18 mouse cellular contexts compared by ENCODE assay signal in the genomic region with DNA sequence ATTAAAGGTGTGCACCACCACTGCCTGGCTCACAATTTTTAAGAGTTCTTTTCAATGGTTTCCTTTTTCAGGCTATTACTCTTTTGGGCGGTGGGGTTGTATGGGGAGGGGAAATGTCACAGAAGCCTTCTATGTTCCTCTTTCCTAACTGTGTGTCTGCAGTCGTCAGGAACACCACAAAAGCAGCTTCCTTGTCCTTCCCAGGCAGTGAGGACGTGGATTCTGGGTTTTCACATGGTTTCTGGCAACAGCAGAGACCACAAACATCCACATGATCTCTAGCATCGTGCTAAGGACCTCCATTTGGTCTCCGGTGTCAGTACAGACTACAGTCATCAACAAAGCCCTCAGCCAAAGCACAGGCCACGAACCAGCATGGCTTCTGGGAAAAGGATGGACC.
"Had no signal": no experiment of that assay in that cellular context is flagged by ENCODE, and none has a peak within 500 bp of the region (broad histone marks: within the 10 kb centered on the region; RNA-seq: fewer than 3 reads in every experiment).

No protein-coding gene starts in this region.

- ATAC-seq: midbrain, embryonic 16.5 days had no signal

- H3K27ac ChIP-seq: midbrain, embryonic 12.5 days; neural tube, embryonic 13.5 days; neural tube, embryonic 15.5 days had no signal

- H3K27me3 ChIP-seq: midbrain, embryonic 12.5 days; neural tube, embryonic 13.5 days; neural tube, embryonic 15.5 days had no signal

- H3K4me2 ChIP-seq: lung, embryonic 14.5 days; midbrain, embryonic 12.5 days; neural tube, embryonic 13.5 days; neural tube, embryonic 15.5 days had no signal

- H3K9me3 ChIP-seq: megakaryocyte, embryonic 14.5 days; midbrain, embryonic 12.5 days; neural tube, embryonic 13.5 days; neural tube, embryonic 15.5 days had no signal

- H3K9ac ChIP-seq: lung, embryonic 14.5 days; midbrain, embryonic 12.5 days; neural tube, embryonic 13.5 days; neural tube, embryonic 15.5 days had no signal

- H3K4me1 ChIP-seq: midbrain, embryonic 12.5 days; neural tube, embryonic 13.5 days; neural tube, embryonic 15.5 days had no signal

- H3K4me3 ChIP-seq: megakaryocyte, embryonic 14.5 days; midbrain, embryonic 12.5 days; myocyte; neural tube, embryonic 13.5 days; neural tube, embryonic 15.5 days had no signal

- DNase-seq: lung, adult 18-20 months; lung, embryonic 14.5 days; lung, postnatal 4 days; midbrain, embryonic 14.5 days; retina, postnatal 1 day; right cerebral cortex, adult 18-20 months; right cerebral cortex, postnatal 25 days; right cerebral cortex, postnatal 4 days; spleen, adult 18-20 months; thymus, adult 18-20 months; thymus, postnatal 14 days; thymus, postnatal 36 days had no signal
